Mouse (Mus musculus): ENCODE measurements at regions not wholly inside any gene's neighbourhood (a gene's known extent, or its start where the extent isn't known, plus 50 kb on each side); places are given as distances from the start of the nearest gene placed in this dataset.

- intact Hi-C loops (cut with DNase I), result no loop called here
- no peak for DNase-seq (ENCODE audit: low spot score in 2 of 2)
These were observed 66.8 kb upstream of the Fam98a start for GRCm38 (mm10) chr17:75618514-75618913.

GRCm38 (mm10) chr17:75617280-75617679, 65.5 kb upstream of the Fam98a start:
- peak in 1 of 2 experiments; percentile 6 for DNase-seq (ENCODE audit: low spot score in 2 of 2)
- intact Hi-C loops (cut with DNase I), result no loop called here

GRCm38 (mm10) chr17:75615335-75615734, 63.6 kb upstream of the Fam98a start:
- DNase-seq (ENCODE audit: low spot score in 2 of 2), result no peak
- intact Hi-C loops (cut with DNase I), result no loop called here

- no peak for DNase-seq (ENCODE audit: low spot score in 2 of 2)
- intact Hi-C loops (cut with DNase I), result no loop called here
These were observed 51.8 kb upstream of the Fam98a start for GRCm38 (mm10) chr17:75603417-75604086.

All from left cerebral cortex, postnatal 36 days (tissue).